Mouse (Mus musculus): ENCODE measurements around the gene Pdia2. TPM values are rescaled to one million over a fixed set of nuclear protein-coding genes. Genes with fewer than 3 reads are reported as not detected.

The Pdia2 gene
- polyA plus RNA-seq, 1 experiment from 2014 or later, result 0.38 TPM

- no peak overlapping the region for H3K27ac ChIP-seq (replicated peaks in 1 of 2; ENCODE audit: control insufficient read depth in 1 of 2, insufficient read depth in 1 of 2, low read depth in 2 of 2, low read length in 2 of 2)
- no peak overlapping the region for H3K4me2 ChIP-seq (ENCODE audit: low read length)
- no peaks in the 10 kb centered on the region for H3K27me3 ChIP-seq (ENCODE audit: control insufficient read depth, insufficient read depth, low read length)
- no peak overlapping the region for H3K9ac ChIP-seq (ENCODE audit: low read length)
- H3K4me3 ChIP-seq (ENCODE audit: control insufficient read depth in 1 of 2, insufficient read depth in 1 of 2, low read depth in 1 of 2, low read length in 2 of 2), result no peak overlapping the region
- no peaks in the 10 kb centered on the region for H3K36me3 ChIP-seq (ENCODE audit: control insufficient read depth, insufficient read depth, low read length)
- H3K9me3 ChIP-seq (ENCODE audit: control insufficient read depth, low read length), result 0 out of 2 replicates have a peak, but pooled peaks cover 3% of the 10 kb centered on the region
- ATAC-seq (ENCODE audit: insufficient number of reproducible peaks, insufficient read depth, low FRiP score, low read depth), result no peak
- no peaks in the 10 kb centered on the region for H3K4me1 ChIP-seq (ENCODE audit: control insufficient read depth in 2 of 2, insufficient read depth in 2 of 2, low read length in 2 of 2)
- 64% methylated on average over 13 of the region's 13 CpGs for WGBS
These were observed 36.4 kb upstream of the Pdia2 start for GRCm38 (mm10) chr17:26235077-26235815.

- 94% methylated on average over 8 of the region's 8 CpGs for WGBS
- Histone ChIP-seq H3K4me3 (ENCODE audit: control insufficient read depth in 1 of 2, insufficient read depth in 1 of 2, low read depth in 1 of 2, low read length in 2 of 2) (no peak overlapping the region), H3K9ac (ENCODE audit: low read length) (no peak overlapping the region), H3K4me2 (ENCODE audit: low read length) (no peak overlapping the region), H3K36me3 (ENCODE audit: control insufficient read depth, insufficient read depth, low read length) (no peaks in the 10 kb centered on the region), H3K27ac (replicated peaks in 1 of 2; ENCODE audit: control insufficient read depth in 1 of 2, insufficient read depth in 1 of 2, low read depth in 2 of 2, low read length in 2 of 2) (no peak overlapping the region), H3K9me3 (ENCODE audit: control insufficient read depth, low read length) (0 out of 2 replicates have a peak, but pooled peaks cover 3% of the 10 kb centered on the region), H3K4me1 (ENCODE audit: control insufficient read depth in 2 of 2, insufficient read depth in 2 of 2, low read length in 2 of 2) (no peaks in the 10 kb centered on the region), H3K27me3 (ENCODE audit: control insufficient read depth, insufficient read depth, low read length) (no peaks in the 10 kb centered on the region)
- ATAC-seq (ENCODE audit: insufficient number of reproducible peaks, insufficient read depth, low FRiP score, low read depth), result no peak
These were observed 35.5 kb upstream of the Pdia2 start for GRCm38 (mm10) chr17:26234386-26234785.

- Histone ChIP-seq H3K27me3 (ENCODE audit: control insufficient read depth, insufficient read depth, low read length) (no peaks in the 10 kb centered on the region), H3K27ac (replicated peaks in 1 of 2; ENCODE audit: control insufficient read depth in 1 of 2, insufficient read depth in 1 of 2, low read depth in 2 of 2, low read length in 2 of 2) (no peak overlapping the region), H3K36me3 (ENCODE audit: control insufficient read depth, insufficient read depth, low read length) (no peaks in the 10 kb centered on the region), H3K4me1 (ENCODE audit: control insufficient read depth in 2 of 2, insufficient read depth in 2 of 2, low read length in 2 of 2) (no peaks in the 10 kb centered on the region), H3K4me3 (ENCODE audit: control insufficient read depth in 1 of 2, insufficient read depth in 1 of 2, low read depth in 1 of 2, low read length in 2 of 2) (no peak overlapping the region), H3K9me3 (ENCODE audit: control insufficient read depth, low read length) (0 out of 2 replicates have a peak, but pooled peaks cover 3% of the 10 kb centered on the region), H3K4me2 (ENCODE audit: low read length) (no peak overlapping the region), H3K9ac (ENCODE audit: low read length) (no peak overlapping the region)
- no peak for ATAC-seq (ENCODE audit: insufficient number of reproducible peaks, insufficient read depth, low FRiP score, low read depth)
- WGBS, result 75% methylated on average over 8 of the region's 8 CpGs
These were observed 34.0 kb upstream of the Pdia2 start for GRCm38 (mm10) chr17:26232863-26233262.

GRCm38 (mm10) chr17:26231156-26231555, 32.3 kb upstream of the Pdia2 start:
- no peak overlapping the region for H3K4me3 ChIP-seq (ENCODE audit: control insufficient read depth in 1 of 2, insufficient read depth in 1 of 2, low read depth in 1 of 2, low read length in 2 of 2)
- H3K9ac ChIP-seq (ENCODE audit: low read length), result no peak overlapping the region
- no peak overlapping the region for H3K4me2 ChIP-seq (ENCODE audit: low read length)
- no peak for ATAC-seq (ENCODE audit: insufficient number of reproducible peaks, insufficient read depth, low FRiP score, low read depth)
- no peaks in the 10 kb centered on the region for H3K4me1 ChIP-seq (ENCODE audit: control insufficient read depth in 2 of 2, insufficient read depth in 2 of 2, low read length in 2 of 2)
- no peaks in the 10 kb centered on the region for H3K27me3 ChIP-seq (ENCODE audit: control insufficient read depth, insufficient read depth, low read length)
- 0 out of 2 replicates have a peak, but pooled peaks cover 3% of the 10 kb centered on the region for H3K9me3 ChIP-seq (ENCODE audit: control insufficient read depth, low read length)
- WGBS, result 87% methylated on average over 5 of the region's 5 CpGs
- no peak overlapping the region for H3K27ac ChIP-seq (replicated peaks in 1 of 2; ENCODE audit: control insufficient read depth in 1 of 2, insufficient read depth in 1 of 2, low read depth in 2 of 2, low read length in 2 of 2)
- H3K36me3 ChIP-seq (ENCODE audit: control insufficient read depth, insufficient read depth, low read length), result no peaks in the 10 kb centered on the region

GRCm38 (mm10) chr17:26229776-26230175, 30.9 kb upstream of the Pdia2 start:
- ATAC-seq (ENCODE audit: insufficient number of reproducible peaks, insufficient read depth, low FRiP score, low read depth), result no peak
- Histone ChIP-seq H3K4me2 (ENCODE audit: low read length) (no peak overlapping the region), H3K27me3 (ENCODE audit: control insufficient read depth, insufficient read depth, low read length) (no peaks in the 10 kb centered on the region), H3K36me3 (ENCODE audit: control insufficient read depth, insufficient read depth, low read length) (no peaks in the 10 kb centered on the region), H3K9me3 (ENCODE audit: control insufficient read depth, low read length) (0 out of 2 replicates have a peak, but pooled peaks cover 3% of the 10 kb centered on the region), H3K27ac (replicated peaks in 1 of 2; ENCODE audit: control insufficient read depth in 1 of 2, insufficient read depth in 1 of 2, low read depth in 2 of 2, low read length in 2 of 2) (no peak overlapping the region), H3K4me3 (ENCODE audit: control insufficient read depth in 1 of 2, insufficient read depth in 1 of 2, low read depth in 1 of 2, low read length in 2 of 2) (no peak overlapping the region), H3K4me1 (ENCODE audit: control insufficient read depth in 2 of 2, insufficient read depth in 2 of 2, low read length in 2 of 2) (peaks cover 7 to 9% of the 10 kb centered on the region in 2 experiments), H3K9ac (ENCODE audit: low read length) (no peak overlapping the region)
- 84% methylated on average over 5 of the region's 5 CpGs for WGBS

GRCm38 (mm10) chr17:26225150-26225549, 26.3 kb upstream of the Pdia2 start:
- H3K27ac ChIP-seq (replicated peaks in 1 of 2; ENCODE audit: control insufficient read depth in 1 of 2, insufficient read depth in 1 of 2, low read depth in 2 of 2, low read length in 2 of 2), result peak overlapping the region in 1 of 2 experiments; percentile 10; a peak in 1 of 4 replicates
- WGBS, result 67% methylated on average over 12 of the region's 12 CpGs
- H3K4me2 ChIP-seq (ENCODE audit: low read length), result no peak overlapping the region
- H3K27me3 ChIP-seq (ENCODE audit: control insufficient read depth, insufficient read depth, low read length), result no peaks in the 10 kb centered on the region
- no peak overlapping the region for H3K4me3 ChIP-seq (ENCODE audit: control insufficient read depth in 1 of 2, insufficient read depth in 1 of 2, low read depth in 1 of 2, low read length in 2 of 2)
- H3K36me3 ChIP-seq (ENCODE audit: control insufficient read depth, insufficient read depth, low read length), result 0 out of 2 replicates have a peak, but pooled peaks cover 2% of the 10 kb centered on the region
- peaks cover 7 to 9% of the 10 kb centered on the region in 2 experiments for H3K4me1 ChIP-seq (ENCODE audit: control insufficient read depth in 2 of 2, insufficient read depth in 2 of 2, low read length in 2 of 2)
- no peak overlapping the region for H3K9ac ChIP-seq (ENCODE audit: low read length)
- no peak for ATAC-seq (ENCODE audit: insufficient number of reproducible peaks, insufficient read depth, low FRiP score, low read depth)
- no peaks in the 10 kb centered on the region for H3K9me3 ChIP-seq (ENCODE audit: control insufficient read depth, low read length)

GRCm38 (mm10) chr17:26221508-26221907, 22.6 kb upstream of the Pdia2 start:
- Histone ChIP-seq H3K4me3 (ENCODE audit: control insufficient read depth in 1 of 2, insufficient read depth in 1 of 2, low read depth in 1 of 2, low read length in 2 of 2) (no peak overlapping the region), H3K9ac (ENCODE audit: low read length) (no peak overlapping the region), H3K9me3 (ENCODE audit: control insufficient read depth, low read length) (no peaks in the 10 kb centered on the region), H3K27ac (replicated peaks in 1 of 2; ENCODE audit: control insufficient read depth in 1 of 2, insufficient read depth in 1 of 2, low read depth in 2 of 2, low read length in 2 of 2) (no peak overlapping the region), H3K4me1 (ENCODE audit: control insufficient read depth in 2 of 2, insufficient read depth in 2 of 2, low read length in 2 of 2) (peaks cover 7 to 9% of the 10 kb centered on the region in 2 experiments), H3K4me2 (ENCODE audit: low read length) (no peak overlapping the region), H3K27me3 (ENCODE audit: control insufficient read depth, insufficient read depth, low read length) (no peaks in the 10 kb centered on the region), H3K36me3 (ENCODE audit: control insufficient read depth, insufficient read depth, low read length) (peaks cover 16% of the 10 kb centered on the region; the same call in 1 of the 2 replicates)
- WGBS, result 67% methylated on average over 2 of the region's 2 CpGs
- no peak for ATAC-seq (ENCODE audit: insufficient number of reproducible peaks, insufficient read depth, low FRiP score, low read depth)

All from heart, embryonic 14.5 days (tissue).